9 mouse cellular contexts compared by ENCODE assay signal in genomic region chr17:34034064-34034463, GRCm38 (mm10). TPM values are rescaled to one million over a fixed set of nuclear protein-coding genes. Genes with fewer than 3 reads are reported as not detected.
DNase-seq lines count a peak whose midpoint lies in the region; ATAC-seq and TF ChIP-seq lines count a peak whose summit lies in the region.
"Had no signal": no experiment of that assay in that cellular context is flagged by ENCODE, and none has a peak within 500 bp of the region (broad histone marks: within the 10 kb centered on the region; RNA-seq: fewer than 3 reads in every experiment).

No protein-coding gene starts in this region.

- peaks cover 49% of the 10 kb centered on the region for H3K79me2 ChIP-seq in C2C12 (ENCODE audit: control insufficient read depth, insufficient read depth)

- no peaks in the 10 kb centered on the region for H3K9me3 ChIP-seq in forebrain, embryonic 14.5 days (replicated peaks; ENCODE audit: control insufficient read depth, low read length)
- no peaks in the 10 kb centered on the region for H3K9me3 ChIP-seq in megakaryocyte, embryonic 14.5 days
- H3K9me3 ChIP-seq: limb, embryonic 15.5 days had no signal

- peak; percentile 83 to 85 for DNase-seq in heart, adult 18-20 months
- DNase-seq in heart, postnatal 25 days (ENCODE audit: low spot score) = no peak
- peak; percentile 51 for DNase-seq in forebrain, embryonic 14.5 days (ENCODE audit: low spot score)
- DNase-seq in kidney, postnatal 36 days = peak; percentile 53 to 81

- no peak overlapping the region for H3ac ChIP-seq in C2C12 (ENCODE audit: control insufficient read depth, insufficient read length, low read depth)

- no peak for ATAC-seq in forebrain, embryonic 14.5 days

- H3K4me1 ChIP-seq in bone marrow, adult 2 months (ENCODE audit: control insufficient read depth, insufficient read depth, low read length) = peaks cover 11% of the 10 kb centered on the region
- H3K4me1 ChIP-seq in forebrain, embryonic 14.5 days (ENCODE audit: control insufficient read depth, insufficient read depth, low read length) = peaks cover 30% of the 10 kb centered on the region
- H3K4me1 ChIP-seq in megakaryocyte, embryonic 14.5 days = peaks cover 41% of the 10 kb centered on the region
- H3K4me1 ChIP-seq in testis, adult 2 months (ENCODE audit: control insufficient read depth, insufficient read depth, low read length) = peaks cover 23% of the 10 kb centered on the region

- TF ChIP-seq CTCF in C2C12 (IDR thresholded peaks at IDR 0.05; ENCODE audit: control insufficient read depth, insufficient read depth, insufficient read length) = peak; percentile 38
- TF ChIP-seq CTCF in bone marrow, adult 2 months (IDR thresholded peaks at IDR 0.05; ENCODE audit: control insufficient read depth, insufficient read depth, low read length) = peak; percentile 75
- peak; percentile 50; the same call in 1 of the 2 replicates for TF ChIP-seq CTCF in testis, adult 2 months (IDR thresholded peaks at IDR 0.05; ENCODE audit: control insufficient read depth, insufficient read depth, insufficient replicate concordance, low read depth, low read length)

- TF ChIP-seq POLR2A in bone marrow, adult 2 months (IDR thresholded peaks at IDR 0.05; ENCODE audit: borderline replicate concordance, control insufficient read depth, low read depth, low read length) = no peak
- TF ChIP-seq POLR2A in testis, adult 2 months (IDR thresholded peaks at IDR 0.05; ENCODE audit: control insufficient read depth, low read depth, low read length) = peak; percentile 31; the same call in 1 of the 2 replicates

- 73% methylated on average over 10 of the region's 10 CpGs for WGBS in bone marrow, adult 2 months
- 74% methylated on average over 10 of the region's 10 CpGs for WGBS in forebrain, embryonic 14.5 days

- no peaks in the 10 kb centered on the region for H3K27me3 ChIP-seq in C2C12 (ENCODE audit: control insufficient read depth, insufficient read depth, insufficient read length)
- H3K27me3 ChIP-seq in forebrain, embryonic 14.5 days (replicated peaks; ENCODE audit: control insufficient read depth, insufficient read depth, low read length) = no peaks in the 10 kb centered on the region
- no peaks in the 10 kb centered on the region for H3K27me3 ChIP-seq in megakaryocyte, embryonic 14.5 days (replicated peaks)
- H3K27me3 ChIP-seq in testis, adult 2 months (ENCODE audit: control insufficient read depth, insufficient read depth, low read length) = no peaks in the 10 kb centered on the region

- H3K36me3 ChIP-seq in C2C12 (ENCODE audit: control insufficient read depth, insufficient read depth) = peaks cover 38% of the 10 kb centered on the region
- peaks cover 55% of the 10 kb centered on the region for H3K36me3 ChIP-seq in forebrain, embryonic 14.5 days (ENCODE audit: control insufficient read depth, insufficient read depth, low read length)
- H3K36me3 ChIP-seq in megakaryocyte, embryonic 14.5 days (replicated peaks; ENCODE audit: low read length) = peaks cover 70% of the 10 kb centered on the region
- no peaks in the 10 kb centered on the region; the same call in 1 of the 2 replicates for H3K36me3 ChIP-seq in testis, adult 2 months (ENCODE audit: control insufficient read depth, insufficient read depth, low read length)

- H3K27ac ChIP-seq in bone marrow, adult 2 months (ENCODE audit: control insufficient read depth, insufficient read depth, low read depth, low read length, poor library complexity) = no peak overlapping the region
- H3K27ac ChIP-seq in forebrain, embryonic 14.5 days (ENCODE audit: low read depth, low read length) = no peak overlapping the region
- H3K27ac ChIP-seq in testis, adult 2 months (ENCODE audit: control insufficient read depth, insufficient read depth, low read depth, low read length) = no peak overlapping the region
- H3K27ac ChIP-seq: limb, embryonic 15.5 days had no signal

- no peak overlapping the region for H3K4me2 ChIP-seq in forebrain, embryonic 14.5 days (ENCODE audit: low read length)

- H3K79me3 ChIP-seq in C2C12 (ENCODE audit: low read depth) = peaks cover 29% of the 10 kb centered on the region

- intact Hi-C loops in heart, postnatal 25 days (cut with DNase I) = no loop called here

- no peak overlapping the region for H3K4me3 ChIP-seq in C2C12 (ENCODE audit: insufficient read depth, poor library complexity, severe bottlenecking)
- H3K4me3 ChIP-seq in bone marrow, adult 2 months (replicated peaks; ENCODE audit: control insufficient read depth, low read depth, low read length) = no peak overlapping the region
- no peak overlapping the region for H3K4me3 ChIP-seq in forebrain, embryonic 14.5 days (ENCODE audit: low read depth, low read length)
- peak overlapping the region; percentile 34 for H3K4me3 ChIP-seq in megakaryocyte, embryonic 14.5 days (replicated peaks)
- H3K4me3 ChIP-seq in testis, adult 2 months (ENCODE audit: control insufficient read depth, low read depth, low read length) = no peak overlapping the region

- no peak overlapping the region; the same call in 1 of the 2 replicates for H3K9ac ChIP-seq in forebrain, embryonic 14.5 days (ENCODE audit: low read length)
- H3K9ac ChIP-seq: limb, embryonic 15.5 days had no signal

TF ChIP-seq in C2C12, 6 proteins besides CTCF, POLR2A, EP300 and RAD21:
- TF ChIP-seq FOSL1 (IDR thresholded peaks at IDR 0.05; ENCODE audit: insufficient read depth, low read length, poor library complexity, severe bottlenecking) (no peak), USF1 (IDR thresholded peaks at IDR 0.05; ENCODE audit: low read depth) (no peak), MYOD1 (IDR thresholded peaks at IDR 0.05; ENCODE audit: control insufficient read depth, insufficient read length, low read depth) (no peak), CEBPB (IDR thresholded peaks at IDR 0.05; ENCODE audit: low read depth) (no peak), MAX (IDR thresholded peaks at IDR 0.05) (no peak), MYOG (IDR thresholded peaks at IDR 0.05; ENCODE audit: control insufficient read depth, extremely low read depth, insufficient read length) (no peak)

RNA-seq across cellular contexts. Expression of gene Rxrb, which starts 2.5 kb away (rescaled TPM):
- total RNA-seq in heart, adult 18-20 months (2021) = 10 to 100 TPM; 42.3 to 45.4 TPM
- total RNA-seq in heart, postnatal 25 days (2021) = 10 to 100 TPM; 40.5 to 42.1 TPM
- 39.0 TPM for polyA plus RNA-seq in C2C12 (2012; fragmentation: generic; extraction: Trizol)
- polyA plus RNA-seq in bone marrow, adult 2 months (2011; ENCODE audit: insufficient read depth, insufficient read length, low replicate concordance, missing spikeins) = 36.0 and 70.9 TPM in 2 replicates
- 21.4 and 27.7 TPM in 2 replicates for polyA plus RNA-seq in forebrain, embryonic 14.5 days (2014; fragmentation: Nextera tagmentation; extraction: Ambion mirVana)
- 66.5 and 117 TPM in 2 replicates for polyA plus RNA-seq in megakaryocyte, embryonic 14.5 days (2012; ENCODE audit: insufficient read depth, low replicate concordance)
- 25.5 and 28.0 TPM in 2 replicates for polyA plus RNA-seq in testis, adult 2 months (2012; rRNA removed)

RNA-seq across cellular contexts. Expression of gene Slc39a7, which starts 2.6 kb away (rescaled TPM):
- 10 to 100 TPM; 66.3 to 67.0 TPM for total RNA-seq in heart, adult 18-20 months (2021)
- 10 to 100 TPM; 60.4 to 61.3 TPM for total RNA-seq in heart, postnatal 25 days (2021)
- 175 TPM for polyA plus RNA-seq in C2C12 (2012; fragmentation: generic; extraction: Trizol)
- 51.4 and 84.6 TPM in 2 replicates for polyA plus RNA-seq in bone marrow, adult 2 months (2011; ENCODE audit: insufficient read depth, insufficient read length, low replicate concordance, missing spikeins)
- 78.3 and 84.1 TPM in 2 replicates for polyA plus RNA-seq in forebrain, embryonic 14.5 days (2014; fragmentation: Nextera tagmentation; extraction: Ambion mirVana)
- 63.6 and 95.7 TPM in 2 replicates for polyA plus RNA-seq in megakaryocyte, embryonic 14.5 days (2012; ENCODE audit: insufficient read depth, low replicate concordance)
- polyA plus RNA-seq in testis, adult 2 months (2012; rRNA removed) = 33.4 and 36.3 TPM in 2 replicates

RNA-seq across cellular contexts. Expression of gene Col11a2, which starts 5.2 kb away (rescaled TPM):
- 1 to 10 TPM in 1 of 2 experiments, under 1 TPM in 1; 0.55 to 1.7 TPM for total RNA-seq in heart, adult 18-20 months (2021)
- 1 to 10 TPM; 1.1 to 2.2 TPM for total RNA-seq in heart, postnatal 25 days (2021)
- polyA plus RNA-seq in C2C12 (2012; fragmentation: generic; extraction: Trizol) = 0.77 TPM
- 10.7 and 12.6 TPM in 2 replicates for polyA plus RNA-seq in bone marrow, adult 2 months (2011; ENCODE audit: insufficient read depth, insufficient read length, low replicate concordance, missing spikeins)
- 0.95 and 1.6 TPM in 2 replicates for polyA plus RNA-seq in forebrain, embryonic 14.5 days (2014; fragmentation: Nextera tagmentation; extraction: Ambion mirVana)
- 19.6 and 36.5 TPM in 2 replicates for polyA plus RNA-seq in megakaryocyte, embryonic 14.5 days (2012; ENCODE audit: insufficient read depth, low replicate concordance)
- 2.4 and 2.8 TPM in 2 replicates for polyA plus RNA-seq in testis, adult 2 months (2012; rRNA removed)

RNA-seq across cellular contexts. Expression of gene H2-Ke6, which starts 6.2 kb away (rescaled TPM):
- 100 to 1,000 TPM; 131 to 137 TPM for total RNA-seq in heart, adult 18-20 months (2021)
- 100 to 1,000 TPM in 1 of 2 experiments, 10 to 100 TPM in 1; 98.1 to 100 TPM for total RNA-seq in heart, postnatal 25 days (2021)
- polyA plus RNA-seq in C2C12 (2012; fragmentation: generic; extraction: Trizol) = 17.6 TPM
- polyA plus RNA-seq in bone marrow, adult 2 months (2011; ENCODE audit: insufficient read depth, insufficient read length, low replicate concordance, missing spikeins) = 120 and 165 TPM in 2 replicates
- 60.2 and 75.4 TPM in 2 replicates for polyA plus RNA-seq in forebrain, embryonic 14.5 days (2014; fragmentation: Nextera tagmentation; extraction: Ambion mirVana)
- 12.4 and 22.2 TPM in 2 replicates for polyA plus RNA-seq in megakaryocyte, embryonic 14.5 days (2012; ENCODE audit: insufficient read depth, low replicate concordance)
- 24.5 and 25.0 TPM in 2 replicates for polyA plus RNA-seq in testis, adult 2 months (2012; rRNA removed)

RNA-seq across cellular contexts. Expression of gene Ring1, which starts 9.6 kb away (rescaled TPM):
- 10 to 100 TPM; 13.2 to 16.9 TPM for total RNA-seq in heart, adult 18-20 months (2021)
- total RNA-seq in heart, postnatal 25 days (2021) = 10 to 100 TPM; 12.6 to 13.2 TPM
- polyA plus RNA-seq in C2C12 (2012; fragmentation: generic; extraction: Trizol) = 26.8 TPM
- polyA plus RNA-seq in bone marrow, adult 2 months (2011; ENCODE audit: insufficient read depth, insufficient read length, low replicate concordance, missing spikeins) = 9.0 and 35.7 TPM in 2 replicates
- polyA plus RNA-seq in forebrain, embryonic 14.5 days (2014; fragmentation: Nextera tagmentation; extraction: Ambion mirVana) = 6.7 and 7.4 TPM in 2 replicates
- polyA plus RNA-seq in megakaryocyte, embryonic 14.5 days (2012; ENCODE audit: insufficient read depth, low replicate concordance) = 5.3 and 24.9 TPM in 2 replicates
- polyA plus RNA-seq in testis, adult 2 months (2012; rRNA removed) = 27.8 and 31.4 TPM in 2 replicates
